Mouse (Mus musculus): ENCODE results near the gene Tmem37.

The Tmem37 gene

GRCm38 (mm10) chr1:120093482-120094134 is 19.7 kb upstream of the Tmem37 start:
- DNase-seq, result peak; percentile 91 to 94

- DNase-seq, result no peak
Observed at GRCm38 (mm10) chr1:120090880-120091570, 17.2 kb upstream of the Tmem37 start.

DNA sequence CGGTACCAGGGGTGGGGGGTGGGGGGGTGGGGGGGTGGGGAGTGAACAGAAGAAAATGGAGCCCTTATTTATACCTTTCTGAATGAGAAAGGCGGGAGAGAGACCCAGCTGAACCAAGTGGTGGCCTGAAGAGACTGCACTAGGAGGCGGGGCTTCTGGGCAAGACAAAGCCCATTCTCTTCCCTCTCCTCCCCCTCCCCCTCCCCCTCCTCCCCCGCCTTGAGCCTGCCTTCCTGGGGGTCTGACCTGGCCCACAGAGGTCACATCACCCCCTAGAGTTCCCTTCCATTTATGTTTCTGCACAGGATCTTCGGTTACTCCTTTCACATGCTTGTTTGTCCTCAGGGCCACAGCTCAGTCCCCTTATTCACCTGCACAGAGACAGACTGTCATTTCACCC is 15.3 kb upstream of the Tmem37 start:
- DNase-seq, result no peak

DNA sequence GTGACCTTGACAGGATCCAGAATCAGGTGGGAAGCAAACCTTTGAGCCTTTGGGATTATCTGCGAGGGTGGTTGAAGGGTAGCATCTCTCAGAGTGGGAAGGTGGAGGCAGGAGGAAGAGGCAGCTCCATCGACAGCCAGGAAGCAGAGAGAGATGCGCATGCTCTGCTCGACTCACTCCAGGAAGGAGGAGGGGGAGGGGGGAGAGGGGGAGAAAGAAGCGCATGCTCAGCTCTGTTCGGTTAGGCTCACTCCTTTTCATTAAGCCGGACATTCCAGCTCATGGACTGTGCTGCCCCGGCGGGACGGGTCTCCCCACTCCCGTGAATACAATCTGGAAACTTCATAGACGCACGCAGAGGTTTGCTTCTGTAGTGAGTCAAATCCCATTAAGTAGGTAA is 12.8 kb upstream of the Tmem37 start:
- DNase-seq, result no peak

DNA sequence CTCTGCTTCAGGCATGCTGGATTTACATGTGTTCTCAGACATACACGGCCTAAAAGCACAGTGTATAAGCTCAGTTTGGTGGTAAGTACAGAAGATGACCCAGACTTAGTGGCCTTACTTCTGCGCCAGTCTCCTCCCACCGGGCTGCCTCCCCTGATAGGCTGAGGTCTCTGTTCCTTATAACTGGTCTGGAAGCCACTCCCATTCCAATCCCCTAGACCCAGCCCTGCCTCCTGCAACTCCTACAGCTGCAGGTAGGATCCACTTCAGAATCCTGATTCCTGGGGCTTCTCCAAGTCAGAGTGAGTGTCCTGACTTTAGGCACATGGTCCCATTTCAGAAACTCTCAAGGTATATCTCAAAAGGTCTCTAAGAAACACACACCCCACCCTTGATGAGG is 11.8 kb upstream of the Tmem37 start:
- DNase-seq, result no peak

- DNase-seq, result no peak
Observed at GRCm38 (mm10) chr1:120083921-120084517, 10.1 kb upstream of the Tmem37 start.

DNA sequence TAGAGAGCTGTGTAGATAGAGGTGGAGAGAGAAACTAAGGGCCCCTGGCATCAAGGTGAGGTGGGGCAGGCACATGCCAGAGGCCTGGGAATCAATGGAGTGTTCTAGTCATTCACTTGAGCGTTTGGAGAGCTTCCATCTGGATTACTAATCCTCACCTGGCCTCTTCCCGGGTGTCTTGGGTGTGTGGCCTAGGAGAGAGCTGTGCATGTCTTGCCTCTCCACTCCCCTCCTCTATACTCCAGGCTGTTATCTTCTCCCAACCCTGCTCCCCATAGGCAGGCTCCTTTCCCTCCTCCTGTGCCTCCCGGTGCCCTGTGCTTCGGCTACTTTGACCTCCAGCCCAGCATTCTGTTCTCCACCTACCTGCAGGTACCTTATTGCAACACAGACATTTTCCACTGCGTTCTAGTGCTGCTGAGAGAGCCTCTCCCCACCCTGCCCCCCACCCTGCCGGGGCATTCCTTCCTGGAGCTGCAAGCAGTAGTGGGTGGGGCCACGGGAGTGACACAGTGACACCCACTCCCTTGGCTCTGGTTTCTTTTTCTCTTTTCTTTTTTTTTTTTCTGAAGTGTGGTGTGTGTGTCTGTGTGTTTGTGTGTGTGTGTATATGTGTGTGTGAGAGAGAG is 9.2 kb upstream of the Tmem37 start:
- peak; percentile 47 to 82 for DNase-seq

GRCm38 (mm10) chr1:120080632-120081031 is 6.8 kb upstream of the Tmem37 start:
- DNase-seq, result no peak

DNA sequence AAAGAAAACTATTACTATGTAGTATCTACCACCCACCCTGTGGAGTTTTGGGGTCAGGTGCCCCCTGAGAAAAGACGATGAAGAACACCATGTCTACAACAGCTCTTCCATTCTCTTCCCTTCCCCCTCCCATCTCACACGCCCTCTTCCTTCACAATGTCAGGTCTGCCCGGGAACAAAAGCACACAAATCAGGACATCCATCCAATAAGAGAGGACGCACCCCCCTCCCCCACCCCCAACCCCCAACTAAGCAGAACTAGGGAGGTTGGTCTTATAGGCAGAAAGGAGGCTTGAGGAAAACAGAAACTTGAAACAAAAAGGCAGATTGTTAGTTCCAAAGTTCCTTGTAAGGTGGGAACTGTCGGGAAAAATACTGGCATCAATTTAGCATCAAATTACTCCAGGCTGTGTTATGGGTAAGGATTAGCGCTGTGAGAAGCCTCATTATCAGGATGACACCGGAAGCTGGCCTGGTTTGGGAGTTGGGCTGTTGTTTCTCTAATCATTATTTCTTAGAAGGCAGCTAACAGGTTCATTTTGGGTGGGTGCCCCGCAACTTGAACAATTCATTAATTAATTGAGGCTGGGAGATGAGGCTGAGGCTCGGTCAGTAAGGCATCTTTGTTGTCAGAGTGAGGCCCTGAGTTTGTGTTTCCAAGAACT is 4.0 kb upstream of the Tmem37 start:
- no peak for DNase-seq

DNA sequence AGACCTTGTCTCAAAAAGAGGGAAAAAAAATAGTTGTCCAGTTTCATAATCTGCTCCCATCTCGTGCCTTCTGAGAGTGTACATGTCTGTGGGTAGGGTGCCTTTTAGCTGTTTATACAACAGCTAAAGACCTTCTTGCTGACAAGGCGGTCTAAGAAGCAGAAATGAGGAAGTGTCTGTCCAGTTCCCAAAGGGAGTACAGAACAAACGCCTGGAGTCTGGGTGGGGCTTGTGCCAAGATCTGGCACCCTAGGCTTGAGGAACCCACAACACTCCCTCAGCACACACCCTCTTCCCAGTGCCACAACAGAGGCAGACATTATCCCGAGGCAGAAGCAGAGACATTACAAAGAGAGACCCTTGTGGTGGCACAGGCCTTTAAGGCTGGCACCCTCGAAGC is 1.6 kb upstream of the Tmem37 start:
- no peak for DNase-seq

GRCm38 (mm10) chr1:120074931-120075330 is 1.1 kb upstream of the Tmem37 start:
- DNase-seq, result peak; percentile 76 to 79

GRCm38 (mm10) chr1:120074307-120074702 is 431 bp upstream of the Tmem37 start:
- DNase-seq, result no peak

GRCm38 (mm10) chr1:120072900-120073299 is 974 bp downstream of the Tmem37 start:
- DNase-seq, result peak; percentile 96 to 97

DNA sequence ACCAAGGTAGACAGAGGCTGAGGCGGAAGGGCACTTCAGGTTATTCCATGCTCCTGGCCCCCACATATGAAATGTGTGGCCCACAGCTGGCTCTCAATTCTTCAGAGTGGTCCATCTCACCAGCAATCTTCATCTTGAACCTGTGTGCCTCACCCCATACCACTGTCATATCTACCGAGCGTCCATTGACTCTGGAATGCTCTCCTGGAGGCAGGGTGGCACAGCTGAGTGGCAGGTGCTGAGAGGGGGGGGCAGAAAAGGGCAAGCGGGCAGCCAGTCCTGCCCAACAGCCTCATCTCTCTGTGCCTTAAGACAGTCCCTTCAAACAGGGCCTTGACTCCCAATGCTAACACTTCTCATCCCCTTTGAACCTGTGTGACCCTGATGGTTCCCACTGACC is 2.7 kb downstream of the Tmem37 start:
- DNase-seq, result no peak

- peak; percentile 43 to 84 for DNase-seq
Observed at GRCm38 (mm10) chr1:120070168-120070567, 3.7 kb downstream of the Tmem37 start.

DNA sequence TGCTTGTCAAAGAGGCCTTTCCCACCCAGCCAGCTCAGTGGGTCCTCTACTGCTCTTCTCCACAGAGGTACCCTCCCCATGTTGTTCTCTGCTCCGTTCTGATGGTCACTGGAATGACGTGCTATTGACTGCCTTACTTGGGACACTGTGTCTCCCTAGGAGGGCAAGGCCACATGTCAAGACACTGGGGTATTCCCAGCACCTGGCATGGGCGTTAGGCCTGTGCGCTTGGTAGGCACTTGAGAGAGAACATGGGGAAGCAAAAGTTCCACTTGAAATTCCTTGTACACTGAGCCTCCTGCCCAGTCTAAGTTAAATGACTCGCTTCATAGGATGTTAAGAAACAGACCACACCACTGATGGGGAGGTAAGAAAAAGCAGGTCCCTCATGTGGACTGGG is 4.8 kb downstream of the Tmem37 start:
- no peak for DNase-seq

DNA sequence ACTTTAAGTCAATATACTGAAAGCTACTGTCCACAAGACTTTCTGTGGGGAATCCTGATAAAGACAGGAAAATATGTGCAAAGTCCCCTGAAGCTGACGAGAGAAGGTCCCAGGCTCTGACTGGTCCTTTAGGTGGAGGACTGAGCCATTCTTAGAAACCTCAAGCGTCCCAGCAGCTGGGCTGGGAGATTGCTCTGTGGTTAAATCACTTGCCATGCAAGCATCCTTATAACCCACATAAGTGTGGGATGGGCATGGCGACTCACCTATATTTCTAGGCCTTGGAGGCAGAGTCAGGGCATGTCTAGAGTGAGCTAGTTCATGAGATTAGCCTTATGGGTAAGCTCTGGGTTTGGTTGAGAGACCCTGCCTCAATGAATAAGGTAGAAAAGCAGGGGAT is 7.2 kb downstream of the Tmem37 start:
- no peak for DNase-seq

DNA sequence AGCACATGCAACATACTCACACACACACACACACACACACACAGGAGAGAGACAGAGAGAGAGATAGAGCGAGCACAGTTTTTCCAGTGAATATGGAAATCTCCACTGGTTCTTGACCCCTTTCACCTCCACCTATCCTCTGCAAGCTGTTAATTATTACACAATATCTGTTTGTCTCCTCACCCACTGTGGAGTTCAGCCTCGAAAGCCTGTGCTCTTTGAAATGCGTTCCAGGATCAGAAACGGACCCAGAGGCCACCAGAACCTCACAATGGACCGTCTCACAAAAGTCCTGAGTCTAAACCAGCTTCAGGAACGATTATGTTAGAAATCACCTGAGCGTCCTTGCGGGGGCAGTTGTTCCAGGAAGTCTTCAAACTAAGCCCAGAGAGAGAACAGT is 7.7 kb downstream of the Tmem37 start:
- peak; percentile 38 to 64 for DNase-seq

DNA sequence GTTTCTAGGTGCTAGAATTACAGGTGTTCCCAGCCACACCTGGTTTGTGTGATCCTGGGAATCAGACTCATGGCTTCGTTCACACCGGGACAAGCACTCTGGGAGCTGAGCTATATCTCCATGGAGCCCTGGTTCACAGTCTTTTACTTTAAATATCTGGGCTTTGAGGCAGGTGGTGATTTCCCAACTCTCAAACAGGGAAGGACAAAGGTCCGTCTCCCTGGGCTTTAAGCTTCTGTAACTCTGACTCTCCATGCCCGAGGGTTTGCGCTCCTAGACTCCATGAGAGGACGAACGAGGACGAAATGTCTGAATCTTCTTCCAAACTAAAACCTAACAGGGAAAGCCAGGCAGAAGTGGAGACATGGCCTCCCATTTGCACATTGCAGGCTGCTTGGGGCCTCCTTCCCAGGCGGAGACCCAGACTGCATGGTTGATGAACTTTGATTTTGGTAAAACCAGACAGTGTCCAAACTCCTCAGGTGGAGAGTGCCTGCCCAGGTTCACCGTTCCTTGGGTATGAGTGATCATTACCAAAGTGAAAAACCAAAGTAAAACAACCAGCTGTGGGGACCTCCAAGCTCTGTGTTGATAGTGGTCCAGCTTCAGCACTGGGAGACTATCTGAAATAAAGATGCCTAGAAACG is 9.7 kb downstream of the Tmem37 start:
- DNase-seq, result no peak

DNA sequence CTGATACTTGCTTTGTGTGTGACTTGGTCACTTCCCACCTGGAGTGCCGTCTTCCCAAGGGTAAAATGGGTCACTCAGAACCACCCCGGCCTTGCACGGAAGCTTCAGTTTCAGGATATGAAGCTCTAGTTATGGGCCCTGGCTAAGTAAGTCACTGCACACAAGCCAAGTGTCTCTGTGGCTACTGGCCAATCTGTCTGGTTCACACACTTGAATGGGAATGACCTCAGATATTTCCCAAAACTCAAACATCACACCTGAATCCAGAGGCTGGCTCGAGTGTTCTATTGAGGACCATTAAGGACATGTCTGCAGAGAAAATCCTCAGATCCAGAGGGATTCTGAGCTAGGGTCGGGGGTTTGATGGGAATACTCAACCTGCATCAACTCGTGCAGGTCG is 11.6 kb downstream of the Tmem37 start:
- no peak for DNase-seq

- DNase-seq, result no peak
Observed at GRCm38 (mm10) chr1:120060687-120061086, 13.2 kb downstream of the Tmem37 start.

DNA sequence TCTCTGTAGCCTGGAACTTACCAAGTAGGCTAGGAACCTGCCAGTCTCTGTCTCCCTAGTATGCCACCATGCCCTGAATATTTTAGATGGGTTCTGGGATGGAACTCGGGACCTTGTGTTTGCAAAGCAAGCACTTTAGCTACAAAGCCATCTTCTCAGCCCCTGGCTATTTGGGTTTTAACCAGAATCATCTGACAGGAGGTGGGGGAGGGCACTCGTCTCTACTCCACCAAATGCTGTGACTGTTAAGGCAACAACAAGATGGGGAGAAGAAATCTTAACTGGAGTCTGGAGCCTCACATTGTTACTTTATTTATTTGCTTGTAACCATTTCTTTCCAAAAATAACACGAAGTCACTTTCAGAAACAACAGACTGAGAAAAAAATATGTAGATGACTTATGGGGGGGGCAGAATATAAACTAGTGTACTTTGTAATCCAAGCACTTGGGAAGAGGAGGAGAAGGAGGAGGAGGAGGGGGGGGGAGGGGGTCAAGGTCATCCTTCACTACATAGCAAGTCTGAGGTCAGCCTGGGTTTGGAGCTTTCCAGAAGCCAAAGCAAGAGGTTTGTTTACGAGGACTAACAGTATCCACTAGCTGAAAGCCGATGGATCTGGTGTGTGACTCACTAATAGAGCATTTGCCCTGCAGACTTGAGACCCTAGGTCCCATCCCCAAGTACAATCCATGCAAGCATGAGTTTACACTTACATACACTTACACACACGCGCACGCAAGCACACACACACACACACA is 16.0 kb downstream of the Tmem37 start:
- peak; percentile 52 to 63 for DNase-seq

Measured in kidney, postnatal 25 days (tissue).